Mouse (Mus musculus) mature B cell (primary cell): ENCODE results near the gene Prox1.

ENCODE experiments used
- in situ Hi-C: fragments of 300-500 bp; cut with MboI; formaldehyde crosslinking; loops from 2 replicates; pipeline ENCODE4 v1.14.3; 2019

Prox1 gene

DNA sequence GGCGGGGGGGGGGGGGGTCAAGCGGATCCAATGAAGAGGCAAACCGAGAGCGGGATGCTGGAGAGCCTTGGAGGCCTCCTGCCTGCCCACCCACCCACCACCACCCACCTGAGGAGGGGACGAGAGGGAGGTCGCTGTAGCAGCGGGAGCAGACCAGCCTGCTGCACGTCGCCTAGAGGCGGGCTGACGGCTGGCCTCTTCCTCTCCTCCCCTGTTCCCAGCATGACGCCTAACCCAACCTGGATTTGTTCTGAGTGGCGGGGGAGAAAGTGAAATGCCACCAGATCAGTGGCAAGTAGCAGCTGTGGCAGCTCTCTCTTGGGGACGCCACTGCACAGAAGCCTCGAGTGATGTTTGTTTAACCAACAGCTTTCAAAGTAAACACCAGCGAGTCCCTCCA is 3.1 kb upstream of the Prox1 start:
- in situ Hi-C loops = no loop called here

DNA sequence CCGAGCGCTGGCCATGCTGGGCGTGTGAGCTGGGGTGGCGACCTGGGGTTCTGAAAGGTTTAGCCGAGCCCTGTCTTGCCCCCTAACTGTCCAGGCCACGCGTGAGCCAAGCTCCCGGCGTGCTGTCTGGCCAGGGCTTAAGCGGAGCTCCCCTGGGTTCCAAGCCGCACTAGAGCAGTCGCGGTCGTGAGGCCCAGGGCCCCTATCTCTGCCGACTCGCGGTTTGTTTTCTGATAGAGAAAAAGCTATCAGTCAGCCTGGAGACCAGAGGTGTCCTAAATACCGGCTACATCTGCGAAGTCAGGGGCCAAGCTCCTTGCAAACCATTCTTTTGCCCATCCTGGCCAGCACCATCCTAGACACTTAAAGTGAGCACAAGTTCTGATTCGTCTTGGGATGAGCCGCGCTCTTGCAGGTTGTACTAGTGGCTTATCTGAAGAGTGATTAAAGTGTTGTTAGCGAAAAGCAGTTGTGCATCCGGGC is 2.5 kb upstream of the Prox1 start:
- in situ Hi-C loops = no loop called here

DNA sequence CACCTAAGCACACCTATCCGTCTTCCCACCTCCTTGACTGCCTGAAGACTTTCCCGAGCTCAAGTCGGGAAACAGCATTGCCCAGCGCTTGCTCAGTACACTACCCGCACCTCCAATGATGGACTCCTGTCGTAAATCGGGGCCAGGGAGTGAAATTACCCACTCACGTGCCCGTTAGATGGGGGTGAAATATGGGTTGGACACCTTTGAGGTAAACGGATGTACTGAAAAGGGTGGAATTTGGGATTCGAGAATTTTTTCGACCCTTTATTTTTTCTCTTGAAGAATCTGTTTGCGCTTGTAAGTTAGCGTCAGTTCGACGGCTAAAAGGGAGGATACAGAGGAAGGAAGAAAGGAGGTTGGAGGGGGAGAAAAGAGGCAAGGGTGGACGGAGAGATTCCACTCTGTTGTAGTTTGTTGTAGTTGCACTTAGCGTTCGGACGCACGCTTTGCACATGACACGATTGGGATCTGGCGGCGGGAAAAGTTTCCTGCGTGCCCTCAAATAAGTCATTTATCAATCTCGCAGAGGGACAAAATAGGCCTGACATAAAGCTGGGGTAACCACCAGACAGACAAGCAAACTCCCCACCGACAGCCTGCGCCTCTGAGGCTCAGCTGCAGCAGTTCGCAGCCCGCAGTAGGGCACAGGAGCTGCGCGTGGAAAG is 1.9 kb upstream of the Prox1 start:
- in situ Hi-C loops = no loop called here

DNA sequence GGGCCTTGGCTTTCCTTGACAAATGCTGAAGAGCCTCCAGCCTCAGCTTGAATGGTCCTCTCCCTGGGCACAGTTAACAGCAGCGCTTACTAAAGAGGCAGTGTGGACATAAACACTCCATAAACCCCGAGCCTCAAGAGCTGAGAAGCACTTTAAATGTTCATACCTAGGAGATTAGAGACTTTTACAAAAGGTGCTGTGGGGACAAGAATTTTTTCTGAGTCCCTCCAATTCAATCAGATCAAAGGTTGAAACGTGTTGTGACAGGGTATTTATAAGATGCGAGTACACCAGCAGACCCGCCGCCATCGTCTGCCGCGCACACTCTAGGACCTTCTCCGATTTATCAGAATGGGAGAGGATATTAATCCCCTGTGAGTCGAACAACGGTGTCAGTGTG is 1.2 kb upstream of the Prox1 start:
- in situ Hi-C loops = no loop called here

DNA sequence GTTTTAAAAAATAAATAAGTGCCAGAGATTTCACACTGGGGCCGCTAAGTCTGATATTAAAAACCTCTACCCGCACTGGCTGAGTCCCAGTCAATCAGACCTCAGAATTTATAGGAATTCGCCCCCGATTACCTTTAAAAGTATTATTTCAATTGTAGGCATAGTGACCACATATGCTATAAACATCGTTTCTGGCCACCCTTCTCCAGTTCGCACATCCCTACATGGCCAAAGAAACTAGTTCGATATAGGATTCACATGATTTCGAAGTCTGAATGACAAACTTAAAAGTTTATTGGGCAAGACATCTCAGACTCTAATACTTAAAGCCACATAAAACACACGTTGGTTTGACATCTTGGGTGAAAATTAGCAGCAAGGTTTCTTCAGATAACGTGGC is 827 bp upstream of the Prox1 start:
- in situ Hi-C loops = no loop called here

DNA sequence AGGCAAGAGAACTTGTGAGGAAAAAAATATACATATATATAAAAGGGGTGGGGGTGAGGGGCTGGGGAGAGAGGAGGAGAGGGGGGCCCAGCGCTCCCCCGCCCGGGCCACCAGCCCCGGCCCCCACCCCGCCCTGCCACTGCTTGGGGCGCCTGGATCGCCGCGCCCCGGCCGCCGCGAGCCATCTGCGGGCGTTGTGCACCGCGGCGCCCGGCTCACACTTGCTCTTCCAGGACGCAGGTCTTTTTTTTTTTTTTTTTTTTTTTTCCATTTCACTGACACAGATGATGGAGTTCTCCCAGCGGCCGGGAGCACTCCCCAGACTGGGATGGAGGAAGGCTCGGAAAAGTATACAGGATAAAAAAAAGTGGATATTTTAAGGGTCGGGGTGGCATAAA is 304 bp upstream of the Prox1 start:
- in situ Hi-C loops = no loop called here

DNA sequence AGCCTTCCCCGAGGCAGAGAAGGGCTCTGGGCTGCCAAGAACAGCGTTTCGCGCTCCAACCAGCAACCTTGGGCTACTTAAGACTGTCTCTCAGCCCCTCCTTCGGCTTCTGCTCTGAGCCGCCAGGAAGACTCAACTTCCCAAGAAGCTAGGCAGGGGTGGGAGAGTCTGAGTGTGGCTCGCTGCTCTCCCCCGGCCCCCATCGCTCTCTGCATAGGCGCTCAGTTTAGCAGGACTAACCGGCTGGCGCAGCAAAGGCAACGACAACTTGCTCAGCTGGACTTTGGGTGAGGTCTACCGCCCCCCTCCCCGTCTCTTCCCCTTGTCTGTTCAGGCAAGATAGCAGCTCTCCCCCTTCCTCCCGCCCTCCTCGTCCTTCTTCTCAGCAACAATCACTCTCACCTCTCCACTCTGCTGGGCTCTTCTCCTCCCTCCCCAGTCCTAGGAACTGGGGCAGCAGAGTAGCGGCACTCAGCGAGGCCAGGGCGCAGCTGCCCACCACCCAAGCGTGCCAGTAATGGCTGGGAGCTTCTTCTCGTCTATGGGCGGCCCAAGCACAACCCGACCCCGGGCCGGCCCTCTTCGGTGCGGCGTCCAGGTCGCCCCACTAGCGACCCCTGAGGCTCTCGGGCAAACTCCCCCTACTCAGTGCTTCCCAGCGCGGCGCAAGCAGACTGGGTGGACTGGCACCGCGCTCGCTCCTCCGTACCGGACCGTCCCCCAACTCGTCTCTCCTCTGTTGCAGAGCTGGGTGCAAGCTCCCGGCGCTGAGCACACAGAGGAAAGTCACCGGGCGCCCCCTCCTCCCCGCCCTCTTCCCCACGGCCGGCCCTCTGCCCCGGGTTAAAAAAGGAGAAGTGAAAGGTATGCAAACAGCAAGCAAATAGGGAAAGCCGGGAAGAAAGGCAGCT is 1.5 kb downstream of the Prox1 start:
- in situ Hi-C loops = no loop called here

DNA sequence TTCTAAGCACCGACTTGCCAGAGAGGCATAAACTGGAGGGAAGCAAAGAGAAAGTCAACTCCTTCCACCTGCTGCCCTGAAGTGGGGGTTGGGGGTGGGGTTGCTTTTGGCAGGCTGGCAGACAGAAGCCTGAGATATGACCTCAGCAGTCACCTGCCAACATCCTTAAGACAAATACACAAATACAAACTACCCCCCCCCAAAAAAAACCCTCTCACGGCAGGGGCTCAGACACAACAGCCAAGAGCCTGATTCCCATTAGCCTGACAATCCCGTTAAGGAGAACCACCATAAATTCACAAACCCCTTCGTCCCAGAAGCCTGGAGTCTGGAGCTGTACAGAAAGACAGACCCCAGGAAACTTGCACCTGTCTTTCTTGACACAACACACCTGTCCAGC is 2.4 kb downstream of the Prox1 start:
- in situ Hi-C loops = no loop called here

DNA sequence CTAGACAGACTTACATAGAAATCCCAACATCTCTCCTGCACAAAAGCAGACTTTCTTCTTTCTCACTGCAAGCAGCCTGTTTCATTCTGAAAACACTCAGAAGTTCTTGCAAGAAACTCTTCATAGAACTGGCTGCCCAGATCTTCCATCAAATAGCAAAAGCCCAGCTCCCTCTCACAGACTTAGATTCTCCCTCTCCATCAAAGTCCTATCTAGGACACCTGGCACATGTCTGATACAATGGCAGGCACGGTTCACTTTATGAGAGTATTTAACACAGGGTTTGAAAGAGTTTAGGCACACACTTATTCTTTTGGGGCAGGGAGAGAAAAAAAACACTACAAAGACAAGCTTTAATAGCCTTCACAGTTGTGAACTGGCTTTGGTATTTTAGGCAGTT is 2.9 kb downstream of the Prox1 start:
- in situ Hi-C loops = no loop called here

DNA sequence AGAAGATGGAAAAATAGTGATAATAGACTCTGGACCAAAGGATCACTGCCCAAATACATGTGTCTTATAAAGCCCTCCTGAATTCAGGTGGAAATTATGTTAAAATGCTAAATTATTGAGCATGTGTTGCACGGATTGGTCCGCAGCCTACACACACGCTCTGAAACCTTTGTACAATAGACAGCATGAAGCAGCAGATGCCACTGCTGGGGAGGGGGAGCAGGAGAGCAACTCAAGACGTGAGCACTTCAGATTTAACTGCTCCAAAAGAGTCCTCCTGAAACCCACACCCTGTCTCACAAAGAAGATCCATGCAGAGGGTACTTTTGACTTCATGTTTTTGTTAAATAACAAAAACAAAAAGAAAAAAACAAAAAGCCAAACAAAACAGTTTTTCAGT is 5.0 kb downstream of the Prox1 start:
- in situ Hi-C loops = no loop called here

DNA sequence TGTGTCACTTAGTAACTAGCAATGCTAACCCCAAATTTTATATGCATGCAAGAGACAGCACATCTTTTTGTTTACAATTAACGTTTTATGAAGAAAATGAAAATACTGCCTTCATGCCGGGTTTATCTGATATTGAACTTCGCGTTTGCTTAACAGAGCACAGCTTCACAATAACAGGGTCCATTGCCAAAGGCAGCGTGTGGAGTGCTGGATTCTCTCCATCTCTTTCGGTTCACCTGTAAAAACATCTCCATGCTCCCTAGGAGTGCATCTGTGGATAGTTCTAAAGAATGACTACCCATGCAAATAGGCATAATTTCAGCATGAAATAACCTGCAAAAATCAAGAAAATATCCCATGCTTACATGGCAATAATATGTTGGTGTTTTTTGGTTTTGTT is 7.0 kb downstream of the Prox1 start:
- in situ Hi-C loops = no loop called here

DNA sequence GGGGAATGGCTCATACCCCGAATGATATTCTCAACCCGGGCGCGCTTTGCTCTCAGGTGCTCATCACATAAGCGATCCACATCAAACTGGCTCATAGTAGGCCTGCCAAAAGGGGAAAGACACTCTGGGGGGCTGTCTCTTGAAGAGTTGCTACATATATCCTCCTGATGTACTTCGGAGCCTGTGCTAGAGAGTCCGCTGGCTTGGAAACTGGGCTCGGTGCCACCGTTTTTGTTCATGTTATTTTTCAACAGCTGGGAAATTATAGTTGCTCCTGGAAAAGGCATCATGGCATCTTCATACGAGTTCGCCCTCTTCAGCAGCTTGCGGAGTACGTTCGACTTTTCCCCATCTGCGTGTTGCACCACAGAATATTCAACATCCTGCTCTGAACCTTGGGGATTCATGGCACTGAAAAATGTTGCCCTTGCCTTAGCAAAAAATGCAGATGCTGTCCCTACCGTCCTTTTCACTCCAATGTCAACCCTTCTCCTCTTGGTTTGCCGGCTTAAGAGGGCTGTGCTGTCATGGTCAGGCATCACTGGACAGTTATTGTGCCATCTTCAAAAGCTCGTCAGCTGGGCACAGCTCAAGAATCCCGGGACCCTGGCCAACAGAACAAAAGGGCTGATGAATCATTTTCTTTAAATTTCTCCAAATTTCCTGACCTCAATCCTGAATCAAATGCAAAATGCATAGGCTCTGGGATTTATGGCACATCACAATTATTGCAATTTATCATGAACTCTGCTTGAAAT is 8.6 kb downstream of the Prox1 start:
- in situ Hi-C loops = no loop called here

DNA sequence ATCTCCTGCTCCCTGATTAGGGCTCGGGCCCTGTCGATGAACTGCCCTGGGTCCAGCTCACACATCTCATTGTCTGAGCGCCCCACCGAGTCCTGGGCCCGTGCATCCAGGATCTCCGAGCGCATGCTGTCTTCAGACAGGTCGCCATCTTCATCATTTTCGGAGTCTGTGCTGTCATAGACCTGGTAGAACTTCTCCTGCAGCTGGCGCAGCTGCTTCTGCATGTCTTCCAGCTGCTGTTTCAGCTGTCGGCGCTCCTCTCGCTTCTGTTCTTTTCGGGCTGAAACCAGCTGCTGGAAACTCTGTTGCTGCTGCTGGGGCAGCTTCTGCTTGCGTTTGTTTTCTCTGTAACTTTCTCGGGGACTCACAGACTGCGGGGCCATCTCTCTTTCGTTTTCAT is 9.2 kb downstream of the Prox1 start:
- in situ Hi-C loops = no loop called here

DNA sequence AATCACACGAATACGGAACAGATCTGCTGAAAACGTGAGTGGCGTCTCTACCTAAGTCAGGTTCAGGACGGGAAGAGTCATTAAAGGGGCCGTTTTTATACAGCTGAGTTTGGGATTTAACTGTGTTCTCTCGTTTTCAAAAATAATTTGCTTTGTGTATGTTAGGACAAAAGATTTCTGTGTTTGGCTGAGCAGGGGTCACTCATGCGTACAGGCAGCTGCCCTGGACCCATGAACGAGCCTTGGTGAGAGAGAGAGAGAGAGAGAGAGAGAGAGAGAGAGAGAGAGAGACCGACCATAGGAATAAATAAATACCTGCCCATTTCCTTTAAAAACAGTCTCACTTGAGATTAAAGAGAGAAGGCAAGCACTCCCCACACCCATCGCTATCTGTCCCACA is 11.1 kb downstream of the Prox1 start:
- in situ Hi-C loops = no loop called here

DNA sequence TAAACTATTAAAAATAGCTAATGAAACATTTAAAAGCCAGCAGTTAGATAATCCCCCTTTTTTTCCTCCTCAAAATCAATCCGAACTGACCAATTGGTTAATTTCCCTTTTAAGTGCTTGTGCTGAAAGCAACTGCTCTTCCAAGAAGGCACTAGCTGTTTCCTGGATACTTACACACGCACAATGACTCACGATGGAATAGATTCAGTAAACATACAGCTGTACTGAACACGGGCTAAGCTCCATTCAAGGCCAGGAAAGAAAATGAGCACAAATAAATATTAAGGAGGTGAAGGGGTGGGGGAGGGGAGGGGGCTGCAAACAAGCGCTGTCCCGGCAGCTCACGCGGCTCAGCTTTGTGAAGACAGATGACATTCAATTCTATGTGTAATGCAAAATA is 14.8 kb downstream of the Prox1 start:
- in situ Hi-C loops = no loop called here

DNA sequence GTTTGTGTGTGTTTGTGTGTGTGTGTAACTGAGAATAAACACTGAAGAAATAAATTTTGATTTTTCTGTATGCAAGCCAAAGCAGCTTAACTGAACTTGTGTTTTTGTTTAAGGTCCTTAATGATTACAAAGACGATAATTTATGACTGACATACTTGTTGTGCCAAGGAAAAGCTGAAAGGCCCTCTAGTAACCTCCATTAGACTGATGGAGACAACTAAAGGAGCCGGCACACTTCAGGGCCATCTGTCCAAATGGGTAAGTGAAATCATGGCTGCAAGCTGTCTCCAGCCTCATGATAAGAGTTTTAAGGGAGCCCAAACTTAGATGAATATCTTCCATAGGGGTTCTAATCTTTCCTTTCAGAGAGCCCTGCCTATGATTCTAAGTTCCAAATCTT is 15.5 kb downstream of the Prox1 start:
- in situ Hi-C loops = no loop called here

DNA sequence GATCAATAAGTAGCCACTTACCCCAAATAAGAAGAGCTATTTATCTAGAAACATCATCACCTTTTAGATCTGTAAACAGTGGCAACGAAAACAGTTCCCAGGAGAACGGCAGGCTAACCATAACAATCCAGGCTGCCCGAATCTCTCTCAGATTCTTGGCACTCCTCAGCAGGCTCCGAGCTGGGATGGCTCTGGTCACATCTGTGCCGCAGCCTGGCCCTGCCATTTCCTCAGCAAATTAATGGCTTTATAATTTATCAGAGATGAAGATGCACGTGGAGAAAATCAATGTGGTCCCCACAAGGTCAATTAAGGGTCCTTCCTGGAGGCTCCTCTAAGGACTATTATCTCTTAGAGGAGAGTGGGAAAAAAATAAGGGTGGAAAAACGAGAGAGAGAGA is 16.2 kb downstream of the Prox1 start:
- in situ Hi-C loops = no loop called here

DNA sequence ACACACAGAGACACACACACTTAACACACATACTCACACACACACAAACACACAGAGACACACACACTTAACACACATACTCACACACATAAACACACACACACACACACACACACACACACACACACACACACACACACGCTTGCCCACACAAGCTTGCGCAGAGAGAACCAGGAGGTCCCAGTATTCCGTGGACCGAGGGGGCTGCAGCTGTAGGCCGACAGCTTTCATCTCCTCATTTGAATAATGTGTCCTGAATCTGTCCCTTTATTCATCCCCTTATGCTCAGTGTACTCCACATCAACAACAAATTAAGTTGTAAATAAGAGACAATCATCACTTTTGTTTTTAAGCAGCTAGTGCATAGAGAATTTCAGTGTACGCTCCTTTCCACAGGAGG is 17.9 kb downstream of the Prox1 start:
- in situ Hi-C loops = no loop called here

DNA sequence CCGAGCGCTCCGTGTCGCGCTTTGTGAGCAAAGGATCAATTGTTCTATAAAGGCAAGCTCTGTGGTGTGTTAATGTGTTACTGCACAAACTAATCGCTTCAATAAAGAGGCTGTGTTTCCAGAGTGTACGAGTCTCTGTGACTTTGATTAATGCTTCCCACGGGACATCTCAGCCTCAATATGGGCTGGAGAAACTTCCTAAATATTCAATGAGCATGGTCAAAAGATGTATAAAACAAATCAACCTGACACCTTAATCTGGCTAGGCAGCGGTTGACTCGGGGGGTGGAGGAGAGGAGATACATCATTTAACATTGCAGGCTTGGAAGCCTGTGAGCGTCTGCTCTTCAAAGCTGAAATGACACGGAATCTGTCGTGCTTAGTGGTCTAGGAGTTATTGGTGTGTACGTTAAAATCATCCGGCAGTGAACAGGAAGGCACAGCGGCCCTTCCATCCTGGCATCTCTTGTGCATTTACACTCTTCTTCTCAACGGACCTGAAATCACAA is 21.2 kb downstream of the Prox1 start:
- in situ Hi-C loops = no loop called here

DNA sequence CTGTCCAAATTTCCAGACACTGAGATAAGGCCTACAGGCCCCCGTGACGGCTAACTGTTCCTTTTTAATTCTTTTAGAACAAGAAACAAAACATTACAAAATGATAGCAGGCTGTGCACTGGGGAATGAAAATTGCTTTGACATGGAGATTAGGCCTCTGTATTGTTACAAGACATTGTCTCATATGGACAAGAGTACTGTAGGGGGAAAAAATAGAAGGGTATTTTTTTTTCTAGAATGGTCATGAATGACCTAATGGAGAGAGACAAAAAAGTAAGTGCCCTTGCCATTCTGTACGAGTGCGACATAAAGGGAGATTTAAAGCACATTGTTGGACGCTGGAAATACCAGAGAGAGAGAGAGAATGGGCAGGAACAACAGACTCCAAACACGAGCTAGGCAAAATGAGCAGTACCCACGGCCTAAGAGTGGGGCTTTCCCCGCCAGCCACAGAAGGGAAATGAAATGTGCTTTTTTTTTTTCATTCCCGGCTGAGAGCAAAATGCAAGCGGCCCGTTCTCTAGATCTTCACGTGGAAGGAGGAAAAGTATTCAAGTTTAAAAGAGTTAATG is 21.8 kb downstream of the Prox1 start:
- in situ Hi-C loops = no loop called here

DNA sequence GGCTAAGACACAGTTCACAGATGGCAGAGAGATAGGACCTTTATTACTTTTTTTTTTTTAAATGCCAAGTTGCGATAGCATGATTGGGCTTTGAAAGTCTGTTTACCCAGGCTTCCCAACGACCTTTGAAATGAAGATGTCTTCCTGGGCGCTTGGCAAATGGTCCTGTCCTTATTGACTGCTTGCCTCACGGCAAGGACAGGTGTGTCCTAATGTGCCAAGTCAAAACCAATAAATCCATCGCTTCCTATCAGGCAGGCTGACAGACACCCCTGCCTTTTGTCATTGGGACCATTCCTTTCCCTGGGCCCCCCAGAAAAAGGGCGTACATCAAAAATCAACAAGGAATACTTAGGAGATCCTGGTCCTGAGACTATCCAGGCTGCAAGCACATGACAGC is 22.7 kb downstream of the Prox1 start:
- in situ Hi-C loops = no loop called here

DNA sequence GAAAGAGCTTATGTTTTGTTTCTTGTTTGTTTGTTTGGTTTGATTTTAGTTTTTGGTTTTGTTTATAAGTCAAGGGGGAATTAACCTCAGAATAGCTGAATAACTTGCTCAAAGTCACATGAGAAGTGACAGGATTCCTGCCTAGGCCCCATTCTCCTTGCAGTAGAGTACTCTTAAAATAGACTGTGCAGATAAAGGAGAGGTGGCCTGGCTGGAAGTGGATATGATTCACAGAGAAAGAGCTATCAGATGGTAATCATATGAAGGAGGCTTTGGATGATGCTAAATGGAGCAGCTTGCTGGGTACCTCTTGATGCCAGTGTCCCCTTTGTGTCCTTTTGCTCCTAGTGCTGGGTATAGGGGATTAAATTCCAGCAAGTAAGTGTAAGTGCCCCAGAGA is 26.1 kb downstream of the Prox1 start:
- in situ Hi-C loops = no loop called here
